Mouse (Mus musculus): ENCODE measurements around the gene Slc35c1. TPM values are rescaled to one million over a fixed set of nuclear protein-coding genes. Genes with fewer than 3 reads are reported as not detected.

Slc35c1 gene
- polyA plus RNA-seq, 1 experiment from 2014 or later, result 11.9 TPM

DNA sequence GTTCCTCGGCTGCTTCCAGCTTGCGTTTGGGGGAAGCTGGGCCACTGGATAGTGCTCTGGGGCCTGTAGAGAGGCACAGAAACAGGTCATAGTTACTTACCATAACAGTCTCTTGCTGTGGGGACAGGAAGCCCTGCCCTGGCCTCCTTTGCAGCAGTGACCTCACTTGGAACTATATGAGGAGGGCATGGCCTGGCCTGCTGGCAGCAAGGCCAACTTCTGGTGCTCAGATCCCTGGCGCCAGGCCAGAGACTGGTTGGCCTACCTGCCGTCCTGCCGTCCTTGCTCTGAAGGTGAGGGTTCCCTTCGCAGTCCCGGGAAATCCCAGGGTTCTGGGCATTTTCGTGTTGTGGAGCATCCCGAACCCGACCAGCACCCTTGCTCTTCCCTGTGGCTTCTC, 48.6 kb downstream of the Slc35c1 start:
- Histone ChIP-seq H3K4me2 (ENCODE audit: low read length) (no peak overlapping the region), H3K27me3 (ENCODE audit: control insufficient read depth, insufficient read depth, low read length) (no peaks in the 10 kb centered on the region), H3K9ac (replicated peaks; ENCODE audit: low read length) (no peak overlapping the region), H3K9me3 (ENCODE audit: control insufficient read depth, low read length) (no peaks in the 10 kb centered on the region), H3K27ac (replicated peaks; ENCODE audit: low read depth, low read length) (no peak overlapping the region), H3K4me3 (replicated peaks; ENCODE audit: low read depth, low read length) (no peak overlapping the region), H3K4me1 (ENCODE audit: control insufficient read depth, insufficient read depth, low read length) (no peaks in the 10 kb centered on the region), H3K36me3 (ENCODE audit: control insufficient read depth, insufficient read depth, low read length) (peaks cover 96% of the 10 kb centered on the region)
- DNase-seq (no peak), ATAC-seq (ENCODE audit: low FRiP score, low TSS enrichment) (no peak)
- WGBS, result 95% methylated on average over 10 of the region's 10 CpGs

- Histone ChIP-seq H3K27ac (replicated peaks; ENCODE audit: low read depth, low read length) (no peak overlapping the region), H3K36me3 (ENCODE audit: control insufficient read depth, insufficient read depth, low read length) (peaks cover 94% of the 10 kb centered on the region), H3K9me3 (ENCODE audit: control insufficient read depth, low read length) (no peaks in the 10 kb centered on the region), H3K4me3 (replicated peaks; ENCODE audit: low read depth, low read length) (no peak overlapping the region), H3K27me3 (ENCODE audit: control insufficient read depth, insufficient read depth, low read length) (no peaks in the 10 kb centered on the region), H3K4me2 (ENCODE audit: low read length) (no peak overlapping the region), H3K4me1 (ENCODE audit: control insufficient read depth, insufficient read depth, low read length) (peaks cover 5% of the 10 kb centered on the region; the same call in 1 of the 2 replicates), H3K9ac (replicated peaks; ENCODE audit: low read length) (no peak overlapping the region)
- no peak for ATAC-seq (ENCODE audit: low FRiP score, low TSS enrichment)
- DNase-seq, result no peak
- WGBS, result 90% methylated on average over 18 of the region's 18 CpGs
Observed at GRCm38 (mm10) chr2:92408309-92409045, 51.9 kb downstream of the Slc35c1 start.

- Histone ChIP-seq H3K27ac (replicated peaks; ENCODE audit: low read depth, low read length) (0 out of 2 replicates have a peak overlapping the region, but pooled peaks have one; percentile 20), H3K9ac (replicated peaks; ENCODE audit: low read length) (no peak overlapping the region), H3K27me3 (ENCODE audit: control insufficient read depth, insufficient read depth, low read length) (no peaks in the 10 kb centered on the region), H3K9me3 (ENCODE audit: control insufficient read depth, low read length) (no peaks in the 10 kb centered on the region), H3K4me3 (replicated peaks; ENCODE audit: low read depth, low read length) (no peak overlapping the region), H3K36me3 (ENCODE audit: control insufficient read depth, insufficient read depth, low read length) (peaks cover 68% of the 10 kb centered on the region), H3K4me1 (ENCODE audit: control insufficient read depth, insufficient read depth, low read length) (peaks cover 8% of the 10 kb centered on the region), H3K4me2 (ENCODE audit: low read length) (no peak overlapping the region)
- 68% methylated on average over 7 of the region's 7 CpGs for WGBS
- ATAC-seq (ENCODE audit: low FRiP score, low TSS enrichment) (no peak), DNase-seq (peak; percentile 41)
Observed at GRCm38 (mm10) chr2:92405687-92406086, 54.7 kb downstream of the Slc35c1 start.

- H3K36me3 ChIP-seq (ENCODE audit: control insufficient read depth, insufficient read depth, low read length), result peaks cover 59% of the 10 kb centered on the region
- no peak for DNase-seq
- H3K4me2 ChIP-seq (ENCODE audit: low read length), result no peak overlapping the region
- no peaks in the 10 kb centered on the region for H3K9me3 ChIP-seq (ENCODE audit: control insufficient read depth, low read length)
- no peak for ATAC-seq (ENCODE audit: low FRiP score, low TSS enrichment)
- 87% methylated on average over 6 of the region's 6 CpGs for WGBS
- H3K27ac ChIP-seq (replicated peaks; ENCODE audit: low read depth, low read length), result no peak overlapping the region
- H3K9ac ChIP-seq (replicated peaks; ENCODE audit: low read length), result no peak overlapping the region
- peaks cover 11% of the 10 kb centered on the region for H3K4me1 ChIP-seq (ENCODE audit: control insufficient read depth, insufficient read depth, low read length)
- H3K27me3 ChIP-seq (ENCODE audit: control insufficient read depth, insufficient read depth, low read length), result no peaks in the 10 kb centered on the region
- H3K4me3 ChIP-seq (replicated peaks; ENCODE audit: low read depth, low read length), result no peak overlapping the region
Observed at GRCm38 (mm10) chr2:92404737-92405136, 55.6 kb downstream of the Slc35c1 start.

DNA sequence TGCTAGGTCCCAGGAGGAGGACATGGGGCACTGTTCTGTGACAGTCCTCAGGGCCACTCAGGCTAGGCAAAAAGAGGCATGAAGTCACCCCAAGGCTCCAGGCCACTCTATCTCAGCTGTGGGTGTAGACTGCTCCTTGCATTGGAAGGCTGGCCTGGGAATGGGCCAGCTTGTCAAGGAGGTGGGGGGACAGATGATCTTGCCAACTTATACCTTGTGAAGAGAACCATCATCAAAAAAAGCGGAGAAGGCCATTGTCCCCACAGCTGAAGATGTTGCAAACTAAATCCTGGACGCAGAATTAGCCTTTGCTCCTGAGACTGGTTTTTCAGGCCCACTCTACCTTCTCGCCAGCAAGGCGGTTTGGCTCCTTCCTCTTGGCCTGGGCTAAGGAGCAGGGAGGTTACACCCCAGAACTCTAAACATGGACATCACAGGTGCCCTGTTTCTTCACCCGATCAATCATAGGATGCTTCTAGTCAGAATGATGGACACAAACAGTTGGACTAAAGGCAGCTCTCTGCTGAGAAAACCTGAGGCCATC, 56.5 kb downstream of the Slc35c1 start:
- H3K4me2 ChIP-seq (ENCODE audit: low read length), result no peak overlapping the region
- H3K4me3 ChIP-seq (replicated peaks; ENCODE audit: low read depth, low read length), result no peak overlapping the region
- 92% methylated on average over 5 of the region's 5 CpGs for WGBS
- DNase-seq, result no peak
- H3K36me3 ChIP-seq (ENCODE audit: control insufficient read depth, insufficient read depth, low read length), result peaks cover 50% of the 10 kb centered on the region
- H3K9me3 ChIP-seq (ENCODE audit: control insufficient read depth, low read length), result no peaks in the 10 kb centered on the region
- peaks cover 20% of the 10 kb centered on the region for H3K4me1 ChIP-seq (ENCODE audit: control insufficient read depth, insufficient read depth, low read length)
- ATAC-seq (ENCODE audit: low FRiP score, low TSS enrichment), result no peak
- no peak overlapping the region for H3K9ac ChIP-seq (replicated peaks; ENCODE audit: low read length)
- no peak overlapping the region for H3K27ac ChIP-seq (replicated peaks; ENCODE audit: low read depth, low read length)
- no peaks in the 10 kb centered on the region for H3K27me3 ChIP-seq (ENCODE audit: control insufficient read depth, insufficient read depth, low read length)

Other genes with a start within 250 kb of the Slc35c1 start
- 35.4 and 41.6 TPM in 2 replicates for gene Pex16, start 85.9 kb downstream of the Slc35c1 start, polyA plus RNA-seq (2014; fragmentation: Nextera tagmentation; extraction: Ambion mirVana)
- 1.5 and 1.6 TPM in 2 replicates for gene Large2, start 85.7 kb downstream of the Slc35c1 start, polyA plus RNA-seq (2014; fragmentation: Nextera tagmentation; extraction: Ambion mirVana)
- gene 1700029I15Rik, start 78.0 kb downstream of the Slc35c1 start, polyA plus RNA-seq (2014; fragmentation: Nextera tagmentation; extraction: Ambion mirVana), result 3.9 and 5.6 TPM in 2 replicates
- gene Mapk8ip1, start 59.3 kb downstream of the Slc35c1 start, polyA plus RNA-seq (2014; fragmentation: Nextera tagmentation; extraction: Ambion mirVana), result 62.4 and 117 TPM in 2 replicates
- 33.3 and 33.9 TPM in 2 replicates for gene Cry2, start 26.5 kb downstream of the Slc35c1 start, polyA plus RNA-seq (2014; fragmentation: Nextera tagmentation; extraction: Ambion mirVana)
- gene Chst1, start 139.2 kb upstream of the Slc35c1 start, polyA plus RNA-seq (2014; fragmentation: Nextera tagmentation; extraction: Ambion mirVana), result 25.2 and 26.1 TPM in 2 replicates

All from midbrain, embryonic 14.5 days (tissue).